Mouse (Mus musculus) kidney, embryonic 16.5 days (tissue): ENCODE data around the gene Vasp. TPM values are rescaled to one million over a fixed set of nuclear protein-coding genes. Genes with fewer than 3 reads are reported as not detected.

Source experiments
- ATAC-seq: fragments of 200-750 bp; cut with Nextera tagmentation; 2 replicates; pipeline ENCODE4 v1.8.0; 2017; ENCODE audit warnings: moderate TSS enrichment; ENCODE audit not compliant: low FRiP score, low TSS enrichment
- H3K27ac ChIP-seq: fragments of 300-500 bp; sonication (generic); 2 replicates; pipeline ENCODE4 v1.5.1; 2014; ENCODE audit warnings: low read length
- H3K27me3 ChIP-seq: fragments of 300-500 bp; sonication (generic); 2 replicates; pipeline ENCODE4 v1.6.1; 2014; ENCODE audit warnings: low read length, control low read depth, mixed read lengths; ENCODE audit not compliant: insufficient read depth
- H3K36me3 ChIP-seq: fragments of 300-500 bp; sonication (generic); 2 replicates; pipeline ENCODE4 v1.6.1; 2014; ENCODE audit warnings: low read length, control low read depth, mixed read lengths; ENCODE audit not compliant: insufficient read depth
- H3K4me1 ChIP-seq: fragments of 300-500 bp; sonication (generic); 2 replicates; pipeline ENCODE4 v1.6.1; 2014; ENCODE audit warnings: low read length, control low read depth, mixed read lengths; ENCODE audit not compliant: insufficient read depth
- H3K4me2 ChIP-seq: fragments of 300-500 bp; sonication (generic); replicated peaks from 2 replicates; pipeline ENCODE4 v1.6.1; 2014; ENCODE audit warnings: low read depth, low read length
- H3K4me3 ChIP-seq: fragments of 300-500 bp; sonication (generic); 2 replicates; pipeline ENCODE4 v1.5.1; 2014; ENCODE audit warnings: mild to moderate bottlenecking, low read length
- H3K9ac ChIP-seq: fragments of 300-500 bp; sonication (generic); replicated peaks from 2 replicates; pipeline ENCODE4 v1.6.1; 2014; ENCODE audit warnings: low read length
- H3K9me3 ChIP-seq: fragments of 300-500 bp; sonication (generic); 2 replicates; pipeline ENCODE4 v1.6.1; 2016; ENCODE audit warnings: low read length, control low read depth
- WGBS: fragments of 180-500 bp; shearing (Covaris S2); extraction: QIAGEN DNeasy Blood & Tissue Kit; methylation state at CpG from one replicate; pipeline ENCODE4 v1.1.7; 2014; 5-methylcytosine and 5-hydroxymethylcytosine counted together
- polyA plus RNA-seq: library from polyadenylated mRNA; unstranded; fragments of >200 nt; fragmentation: Nextera tagmentation; extraction: Ambion mirVana; gene quantifications from 2 replicates; pipeline ENCODE4 v1.2.1, GENCODE M21; 2015

The Vasp gene
- polyA plus RNA-seq, 1 experiment from 2014 or later = 86.9 TPM

DNA sequence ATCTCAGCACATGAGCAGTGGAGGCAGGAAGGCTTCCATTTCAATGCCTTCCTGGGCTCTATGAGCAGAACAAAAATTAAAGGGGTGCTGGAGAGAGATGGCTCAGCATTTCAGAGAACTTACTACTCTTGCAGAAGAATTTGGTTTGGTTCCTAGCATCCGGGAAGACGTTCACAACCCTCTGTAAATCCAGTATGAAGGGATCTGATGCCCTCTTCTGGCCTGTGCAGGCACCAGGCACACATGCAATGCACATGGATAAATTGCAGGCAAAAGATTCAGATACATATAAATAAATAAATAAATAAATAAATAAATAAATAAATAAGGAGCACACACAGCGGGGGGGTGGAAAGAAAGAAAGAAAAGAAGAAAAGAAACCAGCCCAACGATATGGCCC lies 4.6 kb upstream of the Vasp start:
- H3K9ac ChIP-seq = no peak overlapping the region
- 0 out of 2 replicates have a peak, but pooled peaks cover 12% of the 10 kb centered on the region for H3K4me1 ChIP-seq
- peaks cover 39% of the 10 kb centered on the region for H3K27me3 ChIP-seq
- no peak for ATAC-seq
- H3K27ac ChIP-seq = no peak overlapping the region
- no peak overlapping the region for H3K4me3 ChIP-seq
- no peaks in the 10 kb centered on the region; the same call in 1 of the 2 replicates for H3K9me3 ChIP-seq
- H3K36me3 ChIP-seq = no peaks in the 10 kb centered on the region
- 56% methylated on average over 4 of the region's 4 CpGs for WGBS
- H3K4me2 ChIP-seq = no peak overlapping the region

GRCm38 (mm10) chr7:19272173-19272764 lies 652 bp upstream of the Vasp start:
- 2% methylated on average over 34 of the region's 36 CpGs for WGBS
- Histone ChIP-seq H3K27ac (peak overlapping the region; percentile 94), H3K4me1 (peaks cover 26% of the 10 kb centered on the region), H3K4me2 (peak overlapping the region; percentile 98), H3K27me3 (no peaks in the 10 kb centered on the region; the same call in 1 of the 2 replicates), H3K4me3 (peak overlapping the region; percentile 86), H3K36me3 (0 out of 2 replicates have a peak, but pooled peaks cover 6% of the 10 kb centered on the region), H3K9ac (peak overlapping the region; percentile 89), H3K9me3 (no peaks in the 10 kb centered on the region; the same call in 1 of the 2 replicates)
- ATAC-seq = peak; percentile 67

DNA sequence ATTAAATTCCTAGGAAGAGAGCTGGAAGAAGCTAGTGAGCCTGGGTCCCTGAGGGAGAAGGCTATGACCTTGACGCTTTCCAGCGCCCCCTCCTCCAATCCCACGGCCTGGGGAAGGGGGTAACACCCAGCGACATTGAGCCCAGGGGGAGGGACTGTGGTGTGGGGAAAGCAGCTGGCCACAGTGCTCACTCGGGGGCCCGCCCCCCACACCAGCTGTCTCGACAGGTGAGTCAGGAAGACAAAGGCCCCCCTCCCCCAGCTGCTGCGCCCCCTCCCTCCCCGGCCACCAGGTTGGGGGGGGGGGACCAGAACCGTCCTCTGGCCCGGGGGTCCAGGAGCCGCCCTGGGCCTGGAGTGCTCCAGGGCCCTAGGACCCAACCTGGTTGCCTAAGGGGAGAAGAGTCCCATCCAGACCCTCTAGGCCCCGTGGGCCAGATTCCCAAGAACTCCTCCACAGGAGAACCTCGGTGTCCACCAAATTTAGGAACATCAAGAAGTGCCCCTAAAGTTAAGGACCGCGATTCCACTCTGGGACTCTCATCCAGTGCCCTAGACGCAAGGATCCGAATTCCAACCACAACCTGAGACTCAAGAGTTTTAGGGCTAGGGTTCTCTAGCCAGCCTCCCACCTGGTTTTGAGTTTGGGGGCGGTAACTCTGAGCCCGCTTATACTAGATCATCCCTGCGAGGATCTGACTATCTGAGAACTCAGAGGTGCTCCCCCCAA lies 944 bp downstream of the Vasp start:
- 1% methylated on average over 16 of the region's 21 CpGs for WGBS
- no peak for ATAC-seq
- peaks cover 42% of the 10 kb centered on the region for H3K4me1 ChIP-seq

GRCm38 (mm10) chr7:19269721-19270441 lies 1.7 kb downstream of the Vasp start:
- WGBS = 0% methylated on average over 18 of the region's 19 CpGs
- Histone ChIP-seq H3K36me3 (peaks cover 8% of the 10 kb centered on the region; the same call in 1 of the 2 replicates), H3K27ac (peak overlapping the region; percentile 94), H3K9ac (peak overlapping the region; percentile 89), H3K4me3 (peak overlapping the region; percentile 86), H3K9me3 (no peaks in the 10 kb centered on the region), H3K4me2 (peak overlapping the region; percentile 98), H3K4me1 (peaks cover 43% of the 10 kb centered on the region), H3K27me3 (no peaks in the 10 kb centered on the region)
- ATAC-seq = peak; percentile 82

More for the DNA sequence above, 944 bp downstream of the Vasp start:
- H3K9ac ChIP-seq = peak overlapping the region; percentile 89
- no peaks in the 10 kb centered on the region for H3K27me3 ChIP-seq
- peak overlapping the region; percentile 98 for H3K4me2 ChIP-seq
- H3K27ac ChIP-seq = peak overlapping the region; percentile 94
- H3K9me3 ChIP-seq = no peaks in the 10 kb centered on the region
- peak overlapping the region; percentile 86 for H3K4me3 ChIP-seq
- H3K36me3 ChIP-seq = 0 out of 2 replicates have a peak, but pooled peaks cover 6% of the 10 kb centered on the region

GRCm38 (mm10) chr7:19268993-19269681 lies 2.5 kb downstream of the Vasp start:
- ATAC-seq = no peak
- H3K4me2 ChIP-seq = peak overlapping the region; percentile 98
- no peaks in the 10 kb centered on the region for H3K9me3 ChIP-seq
- H3K4me3 ChIP-seq = peak overlapping the region; percentile 86
- H3K27ac ChIP-seq = peak overlapping the region; percentile 94
- H3K4me1 ChIP-seq = peaks cover 43% of the 10 kb centered on the region
- H3K9ac ChIP-seq = peak overlapping the region; percentile 89
- WGBS = 16% methylated on average over 10 of the region's 10 CpGs
- no peaks in the 10 kb centered on the region for H3K27me3 ChIP-seq
- peaks cover 15% of the 10 kb centered on the region for H3K36me3 ChIP-seq

- Histone ChIP-seq H3K9ac (no peak overlapping the region), H3K4me1 (peaks cover 41% of the 10 kb centered on the region), H3K36me3 (peaks cover 30% of the 10 kb centered on the region), H3K27ac (no peak overlapping the region), H3K4me3 (no peak overlapping the region), H3K9me3 (no peaks in the 10 kb centered on the region), H3K27me3 (no peaks in the 10 kb centered on the region), H3K4me2 (no peak overlapping the region)
- ATAC-seq = no peak
- 56% methylated on average over 10 of the region's 10 CpGs for WGBS
Measured at GRCm38 (mm10) chr7:19267051-19267450, 4.6 kb downstream of the Vasp start.

- H3K9ac ChIP-seq = peak overlapping the region; percentile 35; the same call in 1 of the 2 replicates
- H3K27me3 ChIP-seq = no peaks in the 10 kb centered on the region
- peaks cover 41% of the 10 kb centered on the region for H3K4me1 ChIP-seq
- no peak overlapping the region for H3K4me2 ChIP-seq
- no peak overlapping the region for H3K4me3 ChIP-seq
- no peak for ATAC-seq
- no peak overlapping the region for H3K27ac ChIP-seq
- WGBS = 70% methylated on average over 10 of the region's 10 CpGs
- H3K9me3 ChIP-seq = no peaks in the 10 kb centered on the region
- peaks cover 36% of the 10 kb centered on the region for H3K36me3 ChIP-seq
Measured at GRCm38 (mm10) chr7:19265928-19266822, 5.4 kb downstream of the Vasp start.

DNA sequence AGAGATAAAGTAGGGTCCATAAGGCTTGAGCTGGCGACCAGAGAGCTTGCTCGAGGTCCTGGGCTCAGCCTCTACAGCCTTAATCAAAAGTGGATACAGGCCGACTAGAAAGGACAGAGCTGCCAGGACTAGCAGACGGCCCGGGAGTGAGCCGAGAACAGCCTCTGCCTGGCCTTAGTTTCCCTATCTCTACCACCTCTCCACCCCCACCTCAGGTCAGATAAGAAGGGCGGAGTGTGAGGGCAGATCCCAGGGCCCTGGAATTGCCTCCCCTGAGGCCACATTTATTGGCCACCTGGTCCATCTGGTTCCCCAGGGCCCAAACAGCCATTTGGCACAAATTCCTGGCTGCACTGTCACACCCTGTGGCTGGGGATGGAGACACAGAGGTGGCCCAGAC lies 6.5 kb downstream of the Vasp start:
- Histone ChIP-seq H3K4me2 (no peak overlapping the region), H3K9ac (no peak overlapping the region), H3K36me3 (peaks cover 46% of the 10 kb centered on the region), H3K9me3 (no peaks in the 10 kb centered on the region), H3K27ac (no peak overlapping the region), H3K4me3 (no peak overlapping the region), H3K4me1 (peaks cover 38% of the 10 kb centered on the region), H3K27me3 (no peaks in the 10 kb centered on the region)
- WGBS = 56% methylated on average over 7 of the region's 7 CpGs
- ATAC-seq = no peak

DNA sequence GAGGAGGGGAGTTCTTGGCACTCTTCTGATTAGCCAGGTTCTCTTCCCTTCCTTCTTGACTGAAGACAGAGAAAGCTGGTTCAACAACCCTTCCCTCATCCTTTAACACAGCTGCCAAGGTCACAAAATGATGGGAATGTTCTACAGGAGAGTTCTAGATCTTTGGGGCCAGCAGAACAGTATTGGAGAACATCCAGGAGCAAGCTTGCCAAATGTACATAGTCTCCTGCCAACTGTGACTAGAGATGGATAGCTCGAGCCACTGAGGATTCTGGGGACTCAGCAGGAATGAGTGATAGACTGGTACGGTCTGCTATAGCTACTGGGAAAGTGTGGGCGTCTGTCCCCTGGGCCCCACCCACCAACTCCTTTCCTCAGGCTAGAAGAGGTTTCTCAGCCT lies 13.3 kb downstream of the Vasp start:
- no peak overlapping the region for H3K4me3 ChIP-seq
- H3K27ac ChIP-seq = no peak overlapping the region
- H3K36me3 ChIP-seq = peaks cover 66% of the 10 kb centered on the region
- H3K9me3 ChIP-seq = no peaks in the 10 kb centered on the region
- H3K4me1 ChIP-seq = no peaks in the 10 kb centered on the region
- H3K9ac ChIP-seq = no peak overlapping the region
- no peak for ATAC-seq
- 71% methylated on average over 3 of the region's 3 CpGs for WGBS
- no peaks in the 10 kb centered on the region for H3K27me3 ChIP-seq
- no peak overlapping the region for H3K4me2 ChIP-seq
